Mouse (Mus musculus) cerebellum, postnatal 4 days (tissue): ENCODE measurements around the gene Nav1.

Source experiments
- DNase-seq, 2 experiments: peaks; one replicate each; pipeline ENCODE4 v3.0.0; 2022; ENCODE audit warnings: low spot score in 2 of 2, mixed read lengths in 1 of 2

Gene Nav1

DNA sequence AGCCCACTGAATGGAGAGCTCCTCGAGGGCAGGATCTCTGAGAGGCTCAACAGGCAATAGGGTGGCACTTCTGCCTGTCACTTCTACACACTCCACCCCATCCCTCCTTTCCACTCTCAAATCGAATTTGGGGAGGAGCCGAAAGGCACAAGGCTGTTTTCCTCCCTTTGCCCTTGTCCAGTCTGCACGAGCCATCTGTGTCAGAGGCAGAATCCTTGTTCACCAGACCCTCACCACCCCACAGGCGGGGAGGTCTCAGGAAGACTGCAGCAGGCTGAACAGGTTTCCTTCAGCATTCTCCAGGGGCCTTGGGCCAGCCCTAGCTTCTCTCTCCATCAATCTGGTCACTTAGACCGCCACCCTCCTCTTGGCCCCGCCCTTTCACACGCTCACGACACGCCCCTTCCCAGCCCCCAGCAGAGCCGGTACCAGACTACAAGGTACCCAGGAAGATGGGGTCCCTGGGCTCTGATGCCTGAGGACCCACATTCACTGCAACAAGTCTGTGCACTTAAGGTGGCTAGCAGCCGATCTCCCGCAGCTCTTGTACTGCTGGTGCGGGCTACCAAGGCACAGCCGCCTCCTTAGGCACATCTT lies 23.9 kb downstream of the Nav1 start:
- DNase-seq = peak; percentile 37 to 55

- no peak for DNase-seq
Observed at GRCm38 (mm10) chr1:135581001-135581400, 26.1 kb downstream of the Nav1 start.

GRCm38 (mm10) chr1:135579111-135579510 lies 28.0 kb downstream of the Nav1 start:
- DNase-seq = no peak

- DNase-seq = no peak
Observed at GRCm38 (mm10) chr1:135577793-135578192, 29.3 kb downstream of the Nav1 start.

GRCm38 (mm10) chr1:135575393-135575792 lies 31.7 kb downstream of the Nav1 start:
- no peak for DNase-seq

- DNase-seq = no peak
Observed at GRCm38 (mm10) chr1:135574451-135575208, 32.5 kb downstream of the Nav1 start.

DNA sequence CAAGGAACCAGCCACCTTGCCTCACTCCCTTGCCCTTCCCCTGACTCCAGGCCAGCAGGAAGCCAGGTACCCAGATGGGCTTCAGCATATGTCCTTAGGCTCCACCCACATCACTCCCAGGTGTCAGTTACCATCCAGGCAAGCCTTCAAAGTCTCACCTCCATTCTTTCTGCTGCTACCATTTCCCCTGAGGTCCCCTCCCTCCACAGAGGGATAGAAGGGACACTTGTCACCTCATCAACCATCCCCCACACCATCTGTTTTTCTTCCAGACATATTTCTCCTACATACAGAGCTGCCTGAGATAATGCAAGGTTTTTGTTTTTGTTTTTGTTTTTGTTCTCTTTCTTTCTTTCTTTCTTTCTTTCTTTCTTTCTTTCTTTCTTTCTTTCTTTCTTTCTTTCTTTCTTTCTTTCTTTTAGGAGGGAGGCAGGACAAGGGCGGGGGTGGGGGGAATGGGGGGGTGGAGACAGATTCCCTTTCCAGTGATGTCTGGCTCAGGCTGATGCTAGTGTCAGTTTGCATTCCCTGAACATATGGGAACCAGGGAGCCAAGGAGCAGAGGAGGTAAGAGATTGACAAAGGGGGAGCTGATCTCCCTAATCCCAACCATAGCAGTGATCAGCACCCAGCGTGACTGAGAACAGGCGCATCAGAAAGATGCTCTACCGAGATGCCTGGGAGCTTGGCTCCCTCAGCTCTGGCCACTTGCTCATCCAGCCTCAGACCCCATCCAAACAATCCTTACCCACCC lies 34.8 kb downstream of the Nav1 start:
- DNase-seq = no peak

- no peak for DNase-seq
Observed at GRCm38 (mm10) chr1:135568087-135568486, 39.0 kb downstream of the Nav1 start.

DNA sequence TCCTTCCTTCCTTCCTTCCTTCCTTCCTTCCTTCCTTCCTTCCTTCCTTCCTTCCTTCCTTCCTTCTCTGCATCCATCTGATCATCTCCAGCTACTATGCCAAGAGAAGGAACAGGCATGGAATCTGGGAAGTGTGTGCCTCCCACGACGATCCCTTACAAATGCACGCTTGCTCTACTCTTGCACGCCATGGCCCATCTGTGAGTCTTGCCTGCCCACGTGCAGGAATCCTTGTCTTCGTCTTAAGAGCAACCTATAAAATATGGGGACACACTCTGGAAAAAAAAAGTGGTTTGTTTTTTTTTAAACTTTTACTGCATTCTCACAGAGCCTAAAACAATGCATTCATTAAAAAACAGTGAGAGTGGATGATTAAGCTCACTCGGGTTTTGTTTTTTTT lies 40.5 kb downstream of the Nav1 start:
- no peak for DNase-seq

GRCm38 (mm10) chr1:135565775-135566174 lies 41.3 kb downstream of the Nav1 start:
- no peak for DNase-seq

- DNase-seq = peak in 1 of 2 experiments; percentile 54
Observed at GRCm38 (mm10) chr1:135564660-135565519, 42.2 kb downstream of the Nav1 start.

DNA sequence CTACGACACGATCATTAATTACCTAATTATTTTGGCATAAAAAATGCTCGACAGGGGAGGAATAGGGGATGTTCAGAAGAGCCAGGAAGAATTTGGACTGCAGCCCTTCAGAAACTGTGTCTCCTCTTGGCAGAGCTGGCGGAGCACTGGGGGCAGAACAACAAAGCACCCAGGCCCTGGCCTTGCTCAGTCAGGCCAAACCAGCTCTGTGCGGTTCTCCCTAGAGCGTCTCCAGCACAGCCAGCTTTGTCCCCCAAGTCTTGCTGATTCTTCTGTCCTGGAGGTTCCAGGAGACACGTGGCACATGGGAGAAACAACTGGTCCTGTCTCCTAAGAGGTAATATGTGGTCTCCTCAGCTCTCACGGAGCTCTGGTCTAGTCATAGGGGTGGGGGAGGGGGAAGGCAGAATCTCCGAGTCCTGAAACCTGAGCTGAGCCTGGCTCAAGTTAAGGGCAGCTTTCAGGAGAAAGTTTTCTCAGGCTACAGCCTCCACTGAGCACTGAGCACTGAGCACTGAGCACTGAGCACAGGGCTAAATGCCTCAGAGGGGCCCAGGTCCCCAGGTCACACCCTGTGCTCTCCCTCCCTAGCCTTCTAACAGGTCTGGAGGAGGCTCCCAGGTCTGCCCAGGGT lies 43.2 kb downstream of the Nav1 start:
- no peak for DNase-seq

DNA sequence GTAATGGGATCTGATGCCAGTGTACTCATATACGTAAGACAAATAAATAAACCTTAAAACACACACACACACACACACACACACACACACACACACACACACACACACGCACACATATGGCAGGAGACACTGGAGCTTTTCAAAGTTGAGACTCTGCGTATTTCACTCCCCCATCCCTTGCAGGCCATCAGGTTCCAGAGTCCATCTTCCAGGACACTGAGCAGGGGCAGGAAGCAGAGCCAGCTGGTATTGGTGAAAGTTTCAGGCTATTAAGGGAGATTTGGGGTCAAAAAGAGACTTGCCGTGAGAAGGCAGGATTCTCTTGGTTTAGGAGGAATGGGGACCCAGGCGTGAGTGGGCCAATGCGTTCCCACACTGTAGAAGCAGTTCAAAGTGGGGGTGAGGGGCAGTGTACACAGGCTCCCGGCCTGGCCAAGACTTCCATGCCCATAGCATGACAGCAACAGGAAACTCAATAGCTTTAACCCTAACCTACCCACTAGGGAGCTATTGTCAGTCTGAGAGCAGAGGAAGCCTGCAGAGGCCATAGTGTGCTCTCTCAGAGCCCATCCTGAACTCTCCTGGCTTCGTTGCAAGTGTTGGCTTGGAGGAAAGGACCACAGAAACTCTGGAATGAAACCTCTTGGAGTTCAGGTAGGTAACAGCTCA lies 44.0 kb downstream of the Nav1 start:
- no peak for DNase-seq

GRCm38 (mm10) chr1:135562115-135562514 lies 45.0 kb downstream of the Nav1 start:
- no peak for DNase-seq

DNA sequence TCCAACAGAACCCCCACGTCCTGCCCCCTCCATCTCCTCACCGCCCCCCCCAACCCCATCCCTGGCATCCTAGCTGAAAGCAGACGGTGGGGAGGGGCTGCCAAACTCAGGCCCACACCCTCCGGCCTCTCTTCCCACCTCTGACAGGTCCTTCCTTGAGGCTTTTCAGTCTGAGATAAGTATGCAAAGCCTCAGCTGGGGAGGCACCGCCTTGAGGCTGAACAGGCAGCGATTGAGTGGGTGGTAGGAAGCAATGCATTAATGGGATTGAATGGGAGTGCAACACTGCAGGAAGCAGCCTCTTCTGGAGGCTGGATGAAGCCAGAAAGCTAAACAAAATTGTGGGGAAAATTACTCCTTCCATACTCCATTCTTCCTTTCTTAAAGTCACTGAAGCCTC lies 45.8 kb downstream of the Nav1 start:
- no peak for DNase-seq

DNA sequence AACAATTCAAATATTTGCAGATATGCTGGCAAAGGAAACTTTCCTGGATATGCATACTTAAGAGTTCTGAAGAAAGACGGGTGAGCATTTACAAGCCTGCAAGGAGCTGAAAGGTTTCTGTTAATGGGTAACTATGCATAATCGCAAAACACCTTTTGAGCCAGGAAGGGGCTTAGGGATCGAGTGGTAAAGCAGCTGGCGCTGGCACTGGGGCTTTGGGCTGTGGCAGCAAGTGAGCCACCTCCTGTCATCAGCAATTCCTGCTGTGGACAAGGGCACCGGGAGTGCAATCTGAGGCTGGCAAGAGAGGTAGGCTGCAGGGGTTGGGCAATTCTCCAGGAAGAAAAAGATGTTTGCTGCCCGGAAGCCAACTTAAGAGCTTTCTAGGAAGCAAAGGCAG lies 49.1 kb downstream of the Nav1 start:
- DNase-seq = no peak

DNA sequence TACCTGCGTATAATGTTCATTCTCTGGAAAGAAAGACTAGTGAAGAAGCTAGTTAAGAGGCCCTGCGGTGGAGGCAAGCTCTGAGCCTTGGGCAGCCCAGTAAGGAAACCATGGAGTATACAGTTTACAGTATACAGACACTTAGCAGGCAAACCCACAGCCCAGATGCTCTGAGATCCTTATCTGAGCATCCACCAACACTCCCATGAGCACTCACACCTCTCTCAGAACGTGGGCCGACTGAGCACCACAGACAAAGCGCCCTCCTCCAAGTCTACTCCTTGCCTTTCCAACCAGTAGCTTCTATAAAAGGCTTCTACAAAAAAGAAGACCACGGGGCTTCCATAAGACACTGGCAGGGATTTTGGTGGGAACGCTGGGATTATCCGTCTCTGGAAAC lies 51.2 kb downstream of the Nav1 start:
- no peak for DNase-seq

DNA sequence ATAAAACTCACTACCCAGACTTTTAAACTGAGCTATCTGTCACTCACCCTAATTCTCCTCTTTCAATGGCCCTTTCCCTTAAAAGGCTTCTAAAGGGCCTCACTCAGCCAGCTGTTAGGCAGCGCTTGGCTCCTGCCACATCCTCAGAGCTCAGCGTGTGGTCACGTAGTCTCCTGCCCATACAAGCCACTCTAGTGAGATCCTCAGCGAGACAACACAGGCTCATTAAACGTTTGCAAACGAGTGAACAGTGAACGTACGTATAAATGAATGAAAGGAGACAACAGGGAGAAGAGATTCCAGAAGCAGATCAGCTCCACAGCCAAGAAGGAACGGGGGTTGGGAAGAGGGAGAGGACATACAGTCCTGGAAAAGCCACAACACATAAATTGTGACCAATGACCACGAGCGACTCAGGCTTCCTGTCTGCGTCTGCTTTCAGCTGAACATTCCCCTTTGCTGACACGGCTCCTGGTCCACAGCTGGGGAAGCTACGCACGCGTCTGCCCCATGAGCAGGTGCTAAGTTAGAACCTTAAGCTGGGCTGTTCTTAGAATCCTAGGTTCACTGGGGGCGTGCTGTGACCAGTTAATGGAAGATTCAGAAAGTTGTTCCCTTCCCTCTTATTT lies 52.3 kb downstream of the Nav1 start:
- no peak for DNase-seq

DNA sequence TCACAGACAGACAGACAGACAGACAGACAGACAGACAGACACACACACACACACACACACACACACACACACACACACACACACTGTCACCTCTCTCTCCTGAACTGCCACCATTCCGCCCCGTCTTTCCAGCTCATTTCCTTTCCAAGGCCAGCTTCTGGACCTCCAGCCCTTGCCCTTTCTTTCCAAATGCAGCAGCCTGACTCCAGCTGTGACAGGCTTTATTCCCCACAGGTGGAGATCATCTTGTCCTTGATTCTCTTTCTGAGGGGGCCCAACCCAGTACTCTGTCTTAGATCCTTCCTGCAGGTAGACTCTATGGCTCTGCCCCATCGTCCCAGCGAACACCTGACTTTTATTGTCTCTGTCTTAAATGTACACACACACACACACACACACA lies 53.5 kb downstream of the Nav1 start:
- no peak for DNase-seq

DNA sequence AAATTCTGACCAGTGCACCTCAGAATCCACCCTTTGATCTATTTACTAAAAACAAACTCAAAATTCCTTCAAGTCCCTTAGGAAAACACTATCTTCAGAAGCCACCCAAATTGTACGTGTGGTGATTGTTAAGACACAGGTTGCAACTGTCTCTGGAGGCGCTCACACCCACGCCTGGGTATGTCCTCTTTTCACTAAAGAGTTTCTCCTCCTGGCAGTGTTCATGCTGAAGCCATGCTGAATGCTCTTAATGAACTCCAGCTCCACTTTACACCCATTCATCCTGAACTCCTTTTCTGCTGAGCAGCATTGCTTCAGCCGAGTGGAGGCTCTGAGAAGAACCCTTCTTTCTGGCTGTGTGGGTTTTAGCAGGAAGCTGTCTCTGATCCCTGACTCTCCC lies 53.9 kb downstream of the Nav1 start:
- no peak for DNase-seq
